Mouse (Mus musculus): Measurements from ENCODE around the gene Them5. TPM values are rescaled to one million over a fixed set of nuclear protein-coding genes. Genes with fewer than 3 reads are reported as not detected.

The Them5 gene
- total and polyA plus RNA-seq, 2 experiments from 2014 or later: 0.11 TPM; not detected in 1

- Histone ChIP-seq H3K27me3 (ENCODE audit: insufficient read depth, low read length) (no peaks in the 10 kb centered on the region), H3K27ac (no peak overlapping the region), H3K4me2 (ENCODE audit: low read depth, low read length) (no peak overlapping the region), H3K4me3 (ENCODE audit: low read length) (no peak overlapping the region), H3K36me3 (ENCODE audit: insufficient read depth, low read length) (no peaks in the 10 kb centered on the region), H3K9ac (replicated peaks; ENCODE audit: low read length) (no peak overlapping the region), H3K4me1 (ENCODE audit: insufficient read depth, low read length) (no peaks in the 10 kb centered on the region), H3K9me3 (ENCODE audit: low read length) (no peaks in the 10 kb centered on the region)
- 89% methylated on average over 2 of the region's 2 CpGs for WGBS
- ATAC-seq: no peak
- DNase-seq (ENCODE audit: low spot score): no peak
- no peak for TF ChIP-seq CTCF (IDR thresholded peaks at IDR 0.05; ENCODE audit: low read depth)
These were observed 50.2 kb downstream of the Them5 start for GRCm38 (mm10) chr3:94392128-94392527.

DNA sequence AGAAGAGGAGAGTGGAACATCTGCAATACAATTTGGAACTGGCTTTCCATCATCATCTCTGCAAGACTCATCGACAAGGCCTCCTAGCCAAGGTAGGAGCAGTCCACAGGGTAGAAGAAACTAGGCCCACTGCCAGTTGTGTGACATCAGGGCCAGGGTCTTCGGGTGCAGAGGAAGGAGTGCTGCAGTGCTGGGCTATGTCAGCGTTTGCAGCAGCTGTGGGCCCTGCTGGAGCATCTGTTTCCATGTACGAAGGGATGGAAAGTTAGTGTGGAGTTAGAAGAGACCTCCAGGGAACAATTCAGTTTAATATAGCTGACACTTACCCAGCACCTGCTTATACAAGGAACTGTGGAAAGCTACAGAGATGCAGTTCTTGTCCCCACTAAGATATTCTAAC is 51.1 kb downstream of the Them5 start:
- H3K4me1 ChIP-seq (ENCODE audit: insufficient read depth, low read length): no peaks in the 10 kb centered on the region
- no peak overlapping the region for H3K4me2 ChIP-seq (ENCODE audit: low read depth, low read length)
- H3K36me3 ChIP-seq (ENCODE audit: insufficient read depth, low read length): no peaks in the 10 kb centered on the region
- H3K27ac ChIP-seq: no peak overlapping the region
- H3K9me3 ChIP-seq (ENCODE audit: low read length): no peaks in the 10 kb centered on the region
- H3K27me3 ChIP-seq (ENCODE audit: insufficient read depth, low read length): no peaks in the 10 kb centered on the region
- H3K9ac ChIP-seq (replicated peaks; ENCODE audit: low read length): no peak overlapping the region
- DNase-seq (ENCODE audit: low spot score): no peak
- no peak for TF ChIP-seq CTCF (IDR thresholded peaks at IDR 0.05; ENCODE audit: low read depth)
- no peak overlapping the region for H3K4me3 ChIP-seq (ENCODE audit: low read length)
- WGBS: 61% methylated on average over 4 of the region's 4 CpGs
- peak; percentile 51; the same call in 1 of the 2 replicates for ATAC-seq

DNA sequence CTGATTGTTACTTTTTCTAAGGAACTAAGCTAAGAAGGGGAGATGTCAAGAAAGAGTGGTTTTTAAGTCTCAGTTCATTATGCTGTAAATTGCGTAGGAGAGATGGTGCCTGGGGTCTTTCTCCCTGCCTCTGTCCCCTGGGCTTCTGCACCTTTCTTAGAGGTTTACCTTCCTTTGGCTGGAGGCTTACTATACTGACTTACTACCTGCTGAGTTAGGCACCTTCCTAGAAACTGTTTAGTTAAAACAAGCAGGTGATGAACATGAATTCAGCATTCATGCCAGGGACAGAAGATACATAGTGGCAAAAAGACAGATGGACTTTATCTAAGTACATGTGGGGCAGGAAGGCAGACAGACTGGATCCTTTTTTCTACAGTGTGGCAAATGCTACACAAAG is 54.4 kb downstream of the Them5 start:
- DNase-seq (ENCODE audit: low spot score): no peak
- H3K4me2 ChIP-seq (ENCODE audit: low read depth, low read length): no peak overlapping the region
- no peak overlapping the region for H3K9ac ChIP-seq (replicated peaks; ENCODE audit: low read length)
- ATAC-seq: no peak
- no peak overlapping the region for H3K27ac ChIP-seq
- no peaks in the 10 kb centered on the region for H3K9me3 ChIP-seq (ENCODE audit: low read length)
- TF ChIP-seq CTCF (IDR thresholded peaks at IDR 0.05; ENCODE audit: low read depth): no peak
- H3K36me3 ChIP-seq (ENCODE audit: insufficient read depth, low read length): no peaks in the 10 kb centered on the region
- no peak overlapping the region for H3K4me3 ChIP-seq (ENCODE audit: low read length)
- peaks cover 9% of the 10 kb centered on the region; the same call in 1 of the 2 replicates for H3K4me1 ChIP-seq (ENCODE audit: insufficient read depth, low read length)
- 86% methylated on average over 1 of the region's 1 CpGs for WGBS
- H3K27me3 ChIP-seq (ENCODE audit: insufficient read depth, low read length): no peaks in the 10 kb centered on the region

- Histone ChIP-seq H3K27me3 (ENCODE audit: insufficient read depth, low read length) (no peaks in the 10 kb centered on the region), H3K4me2 (ENCODE audit: low read depth, low read length) (no peak overlapping the region), H3K9ac (replicated peaks; ENCODE audit: low read length) (no peak overlapping the region), H3K4me3 (ENCODE audit: low read length) (no peak overlapping the region), H3K36me3 (ENCODE audit: insufficient read depth, low read length) (no peaks in the 10 kb centered on the region), H3K27ac (no peak overlapping the region), H3K4me1 (ENCODE audit: insufficient read depth, low read length) (peaks cover 9% of the 10 kb centered on the region; the same call in 1 of the 2 replicates), H3K9me3 (ENCODE audit: low read length) (no peaks in the 10 kb centered on the region)
- WGBS: 87% methylated on average over 4 of the region's 4 CpGs
- ATAC-seq: no peak
- DNase-seq (ENCODE audit: low spot score): no peak
- TF ChIP-seq CTCF (IDR thresholded peaks at IDR 0.05; ENCODE audit: low read depth): no peak
These were observed 55.0 kb downstream of the Them5 start for GRCm38 (mm10) chr3:94396851-94397250.

Other genes starting within 250 kb of the Them5 start
- gene Gm10696, start 163.9 kb upstream of the Them5 start, total RNA-seq (2014; rRNA removed): not detected in 2 replicates
- not detected in 2 replicates for gene Gm10696, start 163.9 kb upstream of the Them5 start, polyA plus RNA-seq (2015; fragmentation: Nextera tagmentation; extraction: Ambion mirVana)
- not detected in 2 replicates for gene Gm5286, start 145.4 kb upstream of the Them5 start, total RNA-seq (2014; rRNA removed)
- gene Gm5286, start 145.4 kb upstream of the Them5 start, polyA plus RNA-seq (2015; fragmentation: Nextera tagmentation; extraction: Ambion mirVana): not detected in 2 replicates
- not detected in 2 replicates for gene Gm4778, start 78.1 kb upstream of the Them5 start, total RNA-seq (2014; rRNA removed)
- not detected in 2 replicates for gene Gm4778, start 78.1 kb upstream of the Them5 start, polyA plus RNA-seq (2015; fragmentation: Nextera tagmentation; extraction: Ambion mirVana)
- 14.6 and 16.4 TPM in 2 replicates for gene Them4, start 32.0 kb upstream of the Them5 start, total RNA-seq (2014; rRNA removed)
- gene Them4, start 32.0 kb upstream of the Them5 start, polyA plus RNA-seq (2015; fragmentation: Nextera tagmentation; extraction: Ambion mirVana): 66.7 and 66.9 TPM in 2 replicates
- 1.8 and 2.6 TPM in 2 replicates for gene C2cd4d, start 20.3 kb downstream of the Them5 start, total RNA-seq (2014; rRNA removed)
- 1.3 and 2.2 TPM in 2 replicates for gene C2cd4d, start 20.3 kb downstream of the Them5 start, polyA plus RNA-seq (2015; fragmentation: Nextera tagmentation; extraction: Ambion mirVana)
- gene Rorc, start 30.7 kb downstream of the Them5 start, total RNA-seq (2014; rRNA removed): 1.5 TPM in 2 replicates
- gene Rorc, start 30.7 kb downstream of the Them5 start, polyA plus RNA-seq (2015; fragmentation: Nextera tagmentation; extraction: Ambion mirVana): 0.45 and 0.79 TPM in 2 replicates
- gene Lingo4, start 56.4 kb downstream of the Them5 start, total RNA-seq (2014; rRNA removed): 3.7 and 3.9 TPM in 2 replicates
- 2.1 and 2.5 TPM in 2 replicates for gene Lingo4, start 56.4 kb downstream of the Them5 start, polyA plus RNA-seq (2015; fragmentation: Nextera tagmentation; extraction: Ambion mirVana)
- gene Tdrkh, start 71.2 kb downstream of the Them5 start, total RNA-seq (2014; rRNA removed): 11.8 and 13.7 TPM in 2 replicates
- gene Tdrkh, start 71.2 kb downstream of the Them5 start, polyA plus RNA-seq (2015; fragmentation: Nextera tagmentation; extraction: Ambion mirVana): 46.8 and 48.6 TPM in 2 replicates
- 45.8 and 49.2 TPM in 2 replicates for gene Mrpl9, start 101.2 kb downstream of the Them5 start, total RNA-seq (2014; rRNA removed)
- gene Mrpl9, start 101.2 kb downstream of the Them5 start, polyA plus RNA-seq (2015; fragmentation: Nextera tagmentation; extraction: Ambion mirVana): 61.7 and 63.8 TPM in 2 replicates
- gene Oaz3, start 101.8 kb downstream of the Them5 start, total RNA-seq (2014; rRNA removed): not detected in 2 replicates
- gene Oaz3, start 101.8 kb downstream of the Them5 start, polyA plus RNA-seq (2015; fragmentation: Nextera tagmentation; extraction: Ambion mirVana): 0.60 and 1.2 TPM in 2 replicates
- gene Celf3, start 136.2 kb downstream of the Them5 start, total RNA-seq (2014; rRNA removed): 156 and 184 TPM in 2 replicates
- 158 and 171 TPM in 2 replicates for gene Celf3, start 136.2 kb downstream of the Them5 start, polyA plus RNA-seq (2015; fragmentation: Nextera tagmentation; extraction: Ambion mirVana)
- 2.3 and 4.1 TPM in 2 replicates for gene Riiad1, start 138.2 kb downstream of the Them5 start, total RNA-seq (2014; rRNA removed)
- gene Riiad1, start 138.2 kb downstream of the Them5 start, polyA plus RNA-seq (2015; fragmentation: Nextera tagmentation; extraction: Ambion mirVana): 15.7 and 18.3 TPM in 2 replicates
- 71.3 and 79.9 TPM in 2 replicates for gene Snx27, start 240.6 kb downstream of the Them5 start, total RNA-seq (2014; rRNA removed)
- gene Snx27, start 240.6 kb downstream of the Them5 start, polyA plus RNA-seq (2015; fragmentation: Nextera tagmentation; extraction: Ambion mirVana): 81.7 and 82.1 TPM in 2 replicates